Mouse (Mus musculus) forebrain, postnatal 0 days (tissue): ENCODE data around the gene Hspb1. TPM values are rescaled to one million over a fixed set of nuclear protein-coding genes. Genes with fewer than 3 reads are reported as not detected.
A peak's percentile ranks its signal among the peaks of the same experiment; 100 is the strongest.

Experiments used
- ATAC-seq: fragments of 200-750 bp; cut with Nextera tagmentation; 2 replicates; pipeline ENCODE4 v1.8.0; 2017; ENCODE audit warnings: mild to moderate bottlenecking, moderate library complexity
- DNase-seq: peaks from one replicate; pipeline ENCODE4 v3.0.0-alpha.2; 2015
- H3K27ac ChIP-seq: fragments of 300-500 bp; sonication (generic); 2 replicates; pipeline ENCODE4 v1.5.1; 2014; ENCODE audit warnings: low read depth, mild to moderate bottlenecking, antibody characterized with exemption, low read length, moderate library complexity, mixed read lengths
- H3K27me3 ChIP-seq: fragments of 300-500 bp; sonication (generic); 2 replicates; pipeline ENCODE4 v1.6.1; 2014; ENCODE audit warnings: mild to moderate bottlenecking, low read length, mixed read lengths; ENCODE audit not compliant: insufficient read depth
- H3K36me3 ChIP-seq: fragments of 300-500 bp; sonication (generic); 2 replicates; pipeline ENCODE4 v1.6.1; 2014; ENCODE audit warnings: mild to moderate bottlenecking, moderate library complexity; ENCODE audit not compliant: insufficient read depth
- H3K4me1 ChIP-seq: fragments of 300-500 bp; sonication (generic); 2 replicates; pipeline ENCODE4 v1.6.1; 2014; ENCODE audit warnings: antibody characterized with exemption; ENCODE audit not compliant: insufficient read depth
- H3K4me2 ChIP-seq: fragments of 300-500 bp; sonication (generic); 2 replicates; pipeline ENCODE4 v1.6.1; 2014; ENCODE audit warnings: low read depth, mild to moderate bottlenecking, moderate library complexity
- H3K4me3 ChIP-seq: fragments of 300-500 bp; sonication (generic); 2 replicates; pipeline ENCODE4 v1.5.1; 2014; ENCODE audit warnings: low read depth, low read length, mixed read lengths
- H3K9ac ChIP-seq: fragments of 300-500 bp; sonication (generic); 2 replicates; pipeline ENCODE4 v1.6.1; 2014; ENCODE audit warnings: mild to moderate bottlenecking
- H3K9me3 ChIP-seq: fragments of 300-500 bp; sonication (generic); 2 replicates; pipeline ENCODE4 v1.6.1; 2016; ENCODE audit warnings: low read length
- CTCF ChIP-seq: sonication (generic); IDR thresholded peaks from 2 replicates; pipeline ENCODE4 v1.5.1; 2016; ENCODE audit warnings: antibody characterized with exemption, control low read depth, low read depth
- WGBS: fragments of 180-500 bp; shearing (Covaris S2); extraction: QIAGEN DNeasy Blood & Tissue Kit; methylation state at CpG from one replicate; pipeline ENCODE4 v1.1.7; 2014; 5-methylcytosine and 5-hydroxymethylcytosine counted together
- polyA plus RNA-seq: library from polyadenylated mRNA; unstranded; fragments of >200 nt; fragmentation: Nextera tagmentation; extraction: Ambion mirVana; gene quantifications from 2 replicates; pipeline ENCODE4 v1.2.1, GENCODE M21; 2015
- total RNA-seq: library from RNA; depleted of rRNA; stranded (reverse); fragments of >200 nt; gene quantifications from 2 replicates; pipeline ENCODE4 v1.2.3, GENCODE M21; 2014

The Hspb1 gene
- total and polyA plus RNA-seq, 2 experiments from 2014 or later, result 11.2 to 11.5 TPM

DNA sequence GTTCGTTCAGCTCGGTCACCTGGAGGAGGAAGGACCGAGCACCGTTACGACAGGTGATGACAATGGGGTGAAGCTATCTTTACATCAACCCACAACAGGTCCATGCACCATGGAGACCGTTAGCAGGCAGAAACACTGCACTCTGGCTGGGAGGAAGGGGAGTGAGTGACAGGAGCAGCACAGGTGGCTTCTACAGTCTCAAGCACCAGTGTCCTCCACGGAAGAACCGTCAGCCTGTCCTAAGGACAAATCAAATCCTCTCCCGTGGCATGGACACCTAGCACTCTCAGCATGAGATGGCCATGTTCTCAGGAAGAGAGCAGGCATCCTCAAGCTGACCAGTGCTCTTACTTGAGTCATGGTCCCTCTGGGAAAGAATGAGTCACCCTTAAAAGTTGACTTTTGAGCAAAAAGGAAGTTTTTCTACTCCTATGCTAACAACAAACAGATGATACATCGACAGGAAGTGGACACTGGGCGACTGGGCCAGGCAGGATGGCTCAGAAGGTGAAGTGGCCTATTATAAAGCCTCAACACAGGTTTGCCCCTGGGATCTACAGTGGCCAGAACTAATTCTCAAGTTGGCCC, 24.0 kb downstream of the Hspb1 start:
- Histone ChIP-seq H3K9ac (no peak overlapping the region), H3K27ac (no peak overlapping the region), H3K4me2 (no peak overlapping the region), H3K36me3 (peaks cover 48% of the 10 kb centered on the region), H3K27me3 (no peaks in the 10 kb centered on the region), H3K9me3 (no peaks in the 10 kb centered on the region), H3K4me1 (no peaks in the 10 kb centered on the region), H3K4me3 (no peak overlapping the region)
- ATAC-seq (no peak), DNase-seq (no peak)
- TF ChIP-seq CTCF, result no peak
- WGBS, result 92% methylated on average over 11 of the region's 11 CpGs

DNA sequence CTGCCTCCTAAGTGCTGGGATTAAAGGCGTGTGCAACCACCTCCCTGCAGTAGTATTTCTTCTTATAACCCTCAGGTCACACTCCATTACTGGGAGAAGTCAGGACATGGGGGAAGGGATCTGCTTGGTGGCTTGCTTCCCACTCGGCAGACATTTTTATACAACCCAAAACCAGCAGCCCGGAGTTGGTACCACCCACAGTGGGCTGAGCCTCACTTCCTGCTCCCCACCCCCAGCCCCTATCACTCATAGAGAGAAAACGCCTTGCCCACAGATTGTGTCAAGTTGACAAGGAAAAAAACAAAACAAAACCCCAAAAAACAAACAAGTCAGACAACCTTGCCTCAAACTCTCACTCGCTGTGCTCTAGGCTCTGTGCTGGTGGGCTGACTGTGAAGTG, 25.5 kb downstream of the Hspb1 start:
- no peak overlapping the region for H3K4me2 ChIP-seq
- WGBS, result 83% methylated on average over 5 of the region's 5 CpGs
- H3K27ac ChIP-seq, result no peak overlapping the region
- H3K4me3 ChIP-seq, result no peak overlapping the region
- H3K9ac ChIP-seq, result no peak overlapping the region
- H3K9me3 ChIP-seq, result no peaks in the 10 kb centered on the region
- ATAC-seq, result no peak
- TF ChIP-seq CTCF, result no peak
- no peaks in the 10 kb centered on the region for H3K27me3 ChIP-seq
- DNase-seq, result no peak
- H3K36me3 ChIP-seq, result peaks cover 55% of the 10 kb centered on the region
- no peaks in the 10 kb centered on the region for H3K4me1 ChIP-seq

DNA sequence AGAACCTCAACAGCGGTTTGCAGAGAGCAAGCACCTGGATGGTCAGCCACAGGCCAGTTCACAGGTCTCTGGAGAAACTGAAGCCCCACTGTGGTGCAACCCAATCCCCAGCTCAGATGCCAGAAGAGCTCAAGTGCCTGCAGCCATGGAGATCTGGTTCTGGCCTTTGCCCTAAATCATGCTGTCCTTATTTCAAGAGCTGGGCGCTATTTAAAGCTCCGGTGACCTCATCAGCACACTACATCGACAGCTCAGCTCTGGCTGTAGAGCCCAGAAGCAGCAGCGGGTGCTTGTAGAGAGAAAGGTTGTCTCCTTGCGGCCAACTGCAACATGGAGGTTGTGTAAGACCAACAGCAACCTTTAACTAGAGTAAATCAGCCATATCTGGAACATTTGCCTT, 26.4 kb downstream of the Hspb1 start:
- ATAC-seq, result no peak
- DNase-seq, result no peak
- TF ChIP-seq CTCF, result no peak
- Histone ChIP-seq H3K4me2 (no peak overlapping the region), H3K27me3 (no peaks in the 10 kb centered on the region), H3K36me3 (peaks cover 54% of the 10 kb centered on the region), H3K4me3 (no peak overlapping the region), H3K27ac (no peak overlapping the region), H3K4me1 (no peaks in the 10 kb centered on the region), H3K9me3 (no peaks in the 10 kb centered on the region), H3K9ac (no peak overlapping the region)
- 89% methylated on average over 6 of the region's 6 CpGs for WGBS

DNA sequence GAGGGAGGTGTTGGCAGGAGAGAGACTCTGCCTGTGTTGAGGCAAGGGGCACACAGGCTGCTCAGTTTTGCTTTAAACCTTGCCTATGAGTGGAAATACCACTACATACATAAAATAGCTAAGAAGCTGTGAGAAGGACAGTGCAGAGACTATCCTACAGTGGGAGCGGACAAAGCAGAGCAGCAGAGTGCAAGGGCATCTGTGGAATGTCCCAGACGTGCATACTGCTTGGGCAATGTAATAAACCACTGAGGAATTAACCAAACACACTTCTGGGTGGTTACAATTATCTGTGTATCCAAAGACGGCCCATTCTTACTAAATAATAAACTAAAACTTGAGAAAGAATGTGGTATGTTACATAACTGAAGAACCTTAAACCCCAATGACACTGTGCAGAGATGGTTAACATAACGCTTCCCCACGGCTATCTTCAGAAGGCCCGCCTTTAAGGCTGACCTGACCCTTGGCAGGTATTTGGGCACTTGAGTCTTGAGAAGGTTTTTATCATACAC, 28.4 kb downstream of the Hspb1 start:
- ATAC-seq (no peak), DNase-seq (no peak)
- H3K9ac ChIP-seq, result no peak overlapping the region
- H3K27me3 ChIP-seq, result no peaks in the 10 kb centered on the region
- no peak overlapping the region for H3K4me3 ChIP-seq
- H3K36me3 ChIP-seq, result peaks cover 35% of the 10 kb centered on the region
- H3K9me3 ChIP-seq, result no peaks in the 10 kb centered on the region
- TF ChIP-seq CTCF, result no peak
- no peaks in the 10 kb centered on the region for H3K4me1 ChIP-seq
- H3K4me2 ChIP-seq, result no peak overlapping the region
- 92% methylated on average over 6 of the region's 6 CpGs for WGBS
- H3K27ac ChIP-seq, result no peak overlapping the region

DNA sequence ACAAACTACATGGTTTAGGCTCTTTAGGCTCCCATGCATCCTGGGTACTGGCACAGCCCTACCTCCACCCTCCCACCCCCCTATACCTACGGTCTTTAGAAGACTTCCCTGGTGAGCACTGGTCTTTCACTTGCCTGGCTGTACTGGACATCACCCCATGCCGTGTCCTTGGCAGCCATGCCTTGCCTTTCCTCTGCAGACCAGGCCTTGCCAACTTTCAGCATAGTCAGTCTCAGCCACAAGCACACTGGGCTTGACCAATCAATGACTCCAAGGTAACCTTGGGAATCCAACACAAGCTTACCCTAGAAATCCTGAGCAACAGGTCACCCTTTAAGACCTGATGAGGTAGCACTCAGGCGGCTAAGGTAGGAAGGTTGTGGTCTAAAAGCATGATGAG, 28.9 kb downstream of the Hspb1 start:
- Histone ChIP-seq H3K27me3 (no peaks in the 10 kb centered on the region), H3K27ac (no peak overlapping the region), H3K4me2 (no peak overlapping the region), H3K36me3 (peaks cover 35% of the 10 kb centered on the region), H3K9ac (no peak overlapping the region), H3K9me3 (no peaks in the 10 kb centered on the region), H3K4me3 (no peak overlapping the region), H3K4me1 (no peaks in the 10 kb centered on the region)
- no peak for TF ChIP-seq CTCF
- WGBS, result 85% methylated on average over 3 of the region's 3 CpGs
- no peak for DNase-seq
- ATAC-seq, result no peak

DNA sequence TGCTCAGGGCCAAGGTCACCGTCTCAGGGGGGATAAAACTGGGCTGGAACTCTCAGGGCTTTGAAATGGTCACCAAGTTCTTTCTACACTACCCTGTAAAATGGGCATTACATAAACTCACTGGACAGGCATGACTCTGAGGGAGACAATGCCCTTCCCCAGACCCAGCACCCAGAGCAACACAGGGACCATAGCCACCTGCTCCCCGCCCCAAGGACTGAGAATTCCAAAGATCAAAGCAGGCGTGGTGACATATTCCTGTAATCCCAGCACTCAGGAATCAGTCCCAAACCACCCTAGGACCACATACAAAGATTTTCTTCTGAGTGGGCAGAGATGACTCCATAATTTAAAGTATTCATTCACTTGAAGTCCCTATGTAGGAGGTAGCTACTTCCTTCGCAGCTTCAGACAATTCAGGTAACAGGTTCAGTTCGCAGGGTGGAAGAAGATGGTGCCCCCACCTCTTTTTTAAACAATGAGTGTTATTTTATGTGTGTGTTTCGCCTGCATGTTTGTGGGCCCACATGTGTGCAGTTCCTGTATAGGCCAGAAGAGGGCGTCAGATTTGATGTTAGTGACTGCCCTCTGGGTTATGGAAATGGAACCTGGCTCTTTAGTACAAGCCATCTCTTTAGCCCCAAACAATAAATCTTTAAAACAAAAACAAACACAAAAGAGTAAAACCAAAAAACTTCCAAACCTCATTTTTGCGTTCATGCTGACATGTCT, 29.8 kb downstream of the Hspb1 start:
- no peak overlapping the region for H3K4me2 ChIP-seq
- no peak for ATAC-seq
- peaks cover 38% of the 10 kb centered on the region for H3K36me3 ChIP-seq
- no peaks in the 10 kb centered on the region for H3K27me3 ChIP-seq
- H3K27ac ChIP-seq, result no peak overlapping the region
- H3K4me1 ChIP-seq, result no peaks in the 10 kb centered on the region
- H3K9ac ChIP-seq, result no peak overlapping the region
- no peaks in the 10 kb centered on the region for H3K9me3 ChIP-seq
- 94% methylated on average over 8 of the region's 8 CpGs for WGBS
- no peak for DNase-seq
- H3K4me3 ChIP-seq, result no peak overlapping the region
- peak; percentile 51 for TF ChIP-seq CTCF

DNA sequence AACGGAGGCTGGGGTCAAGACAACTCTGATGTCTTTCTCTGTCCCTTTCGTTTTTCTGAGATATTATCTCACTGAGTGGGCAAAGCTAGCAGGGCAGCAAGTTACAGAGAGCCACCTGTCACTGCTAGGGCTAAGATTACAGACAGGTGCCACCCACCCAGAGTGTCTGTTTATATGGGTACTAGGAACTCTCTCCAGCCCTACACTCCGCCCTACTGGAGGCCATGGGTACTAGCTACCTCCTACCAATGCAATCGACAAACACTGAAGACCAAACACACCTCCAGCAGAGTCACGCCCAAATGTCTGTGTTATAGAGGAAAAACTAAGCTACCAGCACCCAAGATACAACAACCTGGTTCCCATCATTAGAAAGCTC, 30.3 kb downstream of the Hspb1 start:
- H3K4me1 ChIP-seq, result no peaks in the 10 kb centered on the region
- H3K9me3 ChIP-seq, result no peaks in the 10 kb centered on the region
- WGBS, result 97% methylated on average over 5 of the region's 5 CpGs
- H3K27me3 ChIP-seq, result no peaks in the 10 kb centered on the region
- TF ChIP-seq CTCF, result no peak
- no peak overlapping the region for H3K9ac ChIP-seq
- peaks cover 40% of the 10 kb centered on the region for H3K36me3 ChIP-seq
- ATAC-seq, result no peak
- no peak overlapping the region for H3K27ac ChIP-seq
- no peak for DNase-seq
- H3K4me2 ChIP-seq, result no peak overlapping the region
- no peak overlapping the region for H3K4me3 ChIP-seq
